Mouse (Mus musculus) G1E-ER4 (cell line): Measurements from ENCODE around the gene Trmt61a. TPM values are rescaled to one million over a fixed set of nuclear protein-coding genes. Genes with fewer than 3 reads are reported as not detected.

ENCODE experiments used
- GATA1 ChIP-seq: IDR thresholded peaks from one replicate; pipeline ENCODE4 v1.8.0; 2012; ENCODE audit warnings: low read length, inconsistent platforms
- polyA plus RNA-seq: library from polyadenylated mRNA; stranded (reverse); fragments of >175 nt; gene quantifications from 2 replicates; pipeline ENCODE4 v1.2.3, GENCODE M21; 2012

Trmt61a gene
- polyA plus RNA-seq, 1 experiment, result 43.0 TPM

GRCm38 (mm10) chr12:111732921-111733320 lies 55.0 kb downstream of the Trmt61a start:
- no peak for TF ChIP-seq GATA1

Other genes with a start within 250 kb of the Trmt61a start
- 79.9 and 123 TPM in 2 replicates for gene Tnfaip2, start 235.6 kb upstream of the Trmt61a start, polyA plus RNA-seq
- not detected in 2 replicates for gene Gm266, start 192.3 kb upstream of the Trmt61a start, polyA plus RNA-seq
- 115 and 186 TPM in 2 replicates for gene Eif5, start 140.1 kb upstream of the Trmt61a start, polyA plus RNA-seq
- 22.2 and 22.6 TPM in 2 replicates for gene Mark3, start 103.6 kb upstream of the Trmt61a start, polyA plus RNA-seq
- gene Ckb, start 5.8 kb upstream of the Trmt61a start, polyA plus RNA-seq, result not detected in 2 replicates
- 15.3 and 19.4 TPM in 2 replicates for gene Bag5, start 35.2 kb downstream of the Trmt61a start, polyA plus RNA-seq
- gene Apopt1, start 35.2 kb downstream of the Trmt61a start, polyA plus RNA-seq, result 245 and 363 TPM in 2 replicates
- gene Klc1, start 80.7 kb downstream of the Trmt61a start, polyA plus RNA-seq, result 47.5 and 47.6 TPM in 2 replicates
- 8.4 and 14.8 TPM in 2 replicates for gene Xrcc3, start 135.8 kb downstream of the Trmt61a start, polyA plus RNA-seq
- 11.6 and 11.8 TPM in 2 replicates for gene Zfyve21, start 136.1 kb downstream of the Trmt61a start, polyA plus RNA-seq
- gene Ppp1r13b, start 230.0 kb downstream of the Trmt61a start, polyA plus RNA-seq, result 20.6 and 21.5 TPM in 2 replicates